Mouse (Mus musculus) bone marrow macrophage, adult 2 months (primary cell): ENCODE measurements around the gene Abca4.

ENCODE experiments used
- CTCF ChIP-seq: IDR thresholded peaks from 2 replicates; pipeline ENCODE4 v1.5.1; 2012; ENCODE audit warnings: low read depth, mild to moderate bottlenecking, low read length, moderate library complexity
- POLR2A ChIP-seq: IDR thresholded peaks from 2 replicates; pipeline ENCODE4 v1.6.1; 2012; ENCODE audit warnings: mild to moderate bottlenecking, low read depth, low read length, borderline replicate concordance

- no peak for TF ChIP-seq CTCF
- TF ChIP-seq POLR2A, result no peak
Measured at GRCm38 (mm10) chr3:122106920-122107319, 62.7 kb downstream of the Abca4 start.
